Mouse (Mus musculus): ENCODE measurements at regions not wholly inside any gene's neighbourhood (a gene's known extent, or its start where the extent isn't known, plus 50 kb on each side); places are given as distances from the start of the nearest gene placed in this dataset.

GRCm38 (mm10) chr6:33117877-33118276 lies 57.8 kb upstream of the Chchd3 start:
- Histone ChIP-seq H3K27me3 (replicated peaks; ENCODE audit: control insufficient read depth, insufficient read depth, low read length) (no peaks in the 10 kb centered on the region; the same call in 1 of the 2 replicates), H3K27ac (ENCODE audit: insufficient read depth, low read depth, low read length) (no peak overlapping the region), H3K4me3 (ENCODE audit: insufficient read depth, low read depth, low read length) (no peak overlapping the region), H3K4me1 (ENCODE audit: control insufficient read depth, insufficient read depth, low read length) (no peaks in the 10 kb centered on the region), H3K36me3 (ENCODE audit: control insufficient read depth, insufficient read depth, low read length) (no peaks in the 10 kb centered on the region)
- no peak for DNase-seq
- WGBS: 27% methylated on average over 1 of the region's 1 CpGs
- TF ChIP-seq POLR2A (IDR thresholded peaks at IDR 0.05; ENCODE audit: low read depth, low read length): no peak
- no peak; the same call in 1 of the 2 replicates for TF ChIP-seq CTCF (conservative IDR thresholded peaks at IDR 0.05; ENCODE audit: insufficient read depth, insufficient read length, low read depth, low read length)

GRCm38 (mm10) chr6:33120581-33120980 lies 60.5 kb upstream of the Chchd3 start:
- H3K4me3 ChIP-seq (ENCODE audit: insufficient read depth, low read depth, low read length): no peak overlapping the region
- DNase-seq: no peak
- no peaks in the 10 kb centered on the region for H3K4me1 ChIP-seq (ENCODE audit: control insufficient read depth, insufficient read depth, low read length)
- H3K27me3 ChIP-seq (replicated peaks; ENCODE audit: control insufficient read depth, insufficient read depth, low read length): no peaks in the 10 kb centered on the region; the same call in 1 of the 2 replicates
- no peaks in the 10 kb centered on the region for H3K36me3 ChIP-seq (ENCODE audit: control insufficient read depth, insufficient read depth, low read length)
- no peak overlapping the region for H3K27ac ChIP-seq (ENCODE audit: insufficient read depth, low read depth, low read length)
- TF ChIP-seq POLR2A (IDR thresholded peaks at IDR 0.05; ENCODE audit: low read depth, low read length) (no peak), CTCF (conservative IDR thresholded peaks at IDR 0.05; ENCODE audit: insufficient read depth, insufficient read length, low read depth, low read length) (no peak)

- 6% methylated on average over 8 of the region's 8 CpGs for WGBS
- peak; percentile 80 for DNase-seq
- Histone ChIP-seq H3K27me3 (replicated peaks; ENCODE audit: control insufficient read depth, insufficient read depth, low read length) (no peaks in the 10 kb centered on the region), H3K4me3 (ENCODE audit: insufficient read depth, low read depth, low read length) (no peak overlapping the region), H3K27ac (ENCODE audit: insufficient read depth, low read depth, low read length) (no peak overlapping the region), H3K36me3 (ENCODE audit: control insufficient read depth, insufficient read depth, low read length) (no peaks in the 10 kb centered on the region), H3K4me1 (ENCODE audit: control insufficient read depth, insufficient read depth, low read length) (no peaks in the 10 kb centered on the region)
- TF ChIP-seq CTCF (conservative IDR thresholded peaks at IDR 0.05; ENCODE audit: insufficient read depth, insufficient read length, low read depth, low read length) (peak; percentile 82), POLR2A (IDR thresholded peaks at IDR 0.05; ENCODE audit: low read depth, low read length) (no peak)
Observed at GRCm38 (mm10) chr6:33126574-33126973, 66.5 kb upstream of the Chchd3 start.

- Histone ChIP-seq H3K36me3 (ENCODE audit: control insufficient read depth, insufficient read depth, low read length) (no peaks in the 10 kb centered on the region), H3K27me3 (replicated peaks; ENCODE audit: control insufficient read depth, insufficient read depth, low read length) (no peaks in the 10 kb centered on the region), H3K4me1 (ENCODE audit: control insufficient read depth, insufficient read depth, low read length) (no peaks in the 10 kb centered on the region), H3K27ac (ENCODE audit: insufficient read depth, low read depth, low read length) (no peak overlapping the region), H3K4me3 (ENCODE audit: insufficient read depth, low read depth, low read length) (no peak overlapping the region)
- 81% methylated on average over 7 of the region's 7 CpGs for WGBS
- DNase-seq: no peak
- TF ChIP-seq POLR2A (IDR thresholded peaks at IDR 0.05; ENCODE audit: low read depth, low read length): no peak
- no peak for TF ChIP-seq CTCF (conservative IDR thresholded peaks at IDR 0.05; ENCODE audit: insufficient read depth, insufficient read length, low read depth, low read length)
Observed at GRCm38 (mm10) chr6:33136906-33137305, 76.8 kb upstream of the Chchd3 start.

- no peak overlapping the region for H3K4me3 ChIP-seq (ENCODE audit: insufficient read depth, low read depth, low read length)
- TF ChIP-seq CTCF (conservative IDR thresholded peaks at IDR 0.05; ENCODE audit: insufficient read depth, insufficient read length, low read depth, low read length) (no peak), POLR2A (IDR thresholded peaks at IDR 0.05; ENCODE audit: low read depth, low read length) (no peak)
- H3K27me3 ChIP-seq (replicated peaks; ENCODE audit: control insufficient read depth, insufficient read depth, low read length): no peaks in the 10 kb centered on the region
- WGBS: 43% methylated on average over 8 of the region's 8 CpGs
- H3K27ac ChIP-seq (ENCODE audit: insufficient read depth, low read depth, low read length): no peak overlapping the region
- DNase-seq: no peak
- H3K36me3 ChIP-seq (ENCODE audit: control insufficient read depth, insufficient read depth, low read length): no peaks in the 10 kb centered on the region
- H3K4me1 ChIP-seq (ENCODE audit: control insufficient read depth, insufficient read depth, low read length): no peaks in the 10 kb centered on the region
Observed at GRCm38 (mm10) chr6:33137823-33138222, 77.8 kb upstream of the Chchd3 start.

GRCm38 (mm10) chr6:33166479-33166878 lies 82.4 kb upstream of the Exoc4 start:
- H3K4me1 ChIP-seq (ENCODE audit: control insufficient read depth, insufficient read depth, low read length): no peaks in the 10 kb centered on the region
- 85% methylated on average over 11 of the region's 11 CpGs for WGBS
- no peak overlapping the region for H3K4me3 ChIP-seq (ENCODE audit: insufficient read depth, low read depth, low read length)
- no peak for TF ChIP-seq POLR2A (IDR thresholded peaks at IDR 0.05; ENCODE audit: low read depth, low read length)
- no peak for TF ChIP-seq CTCF (conservative IDR thresholded peaks at IDR 0.05; ENCODE audit: insufficient read depth, insufficient read length, low read depth, low read length)
- no peaks in the 10 kb centered on the region for H3K27me3 ChIP-seq (replicated peaks; ENCODE audit: control insufficient read depth, insufficient read depth, low read length)
- H3K36me3 ChIP-seq (ENCODE audit: control insufficient read depth, insufficient read depth, low read length): no peaks in the 10 kb centered on the region
- no peak for DNase-seq
- no peak overlapping the region for H3K27ac ChIP-seq (ENCODE audit: insufficient read depth, low read depth, low read length)

GRCm38 (mm10) chr6:33173606-33174005 lies 75.3 kb upstream of the Exoc4 start:
- Histone ChIP-seq H3K27ac (ENCODE audit: insufficient read depth, low read depth, low read length) (no peak overlapping the region), H3K36me3 (ENCODE audit: control insufficient read depth, insufficient read depth, low read length) (no peaks in the 10 kb centered on the region), H3K27me3 (replicated peaks; ENCODE audit: control insufficient read depth, insufficient read depth, low read length) (0 out of 2 replicates have a peak, but pooled peaks cover 2% of the 10 kb centered on the region), H3K4me3 (ENCODE audit: insufficient read depth, low read depth, low read length) (no peak overlapping the region), H3K4me1 (ENCODE audit: control insufficient read depth, insufficient read depth, low read length) (no peaks in the 10 kb centered on the region)
- 25% methylated on average over 12 of the region's 12 CpGs for WGBS
- TF ChIP-seq POLR2A (IDR thresholded peaks at IDR 0.05; ENCODE audit: low read depth, low read length) (no peak), CTCF (conservative IDR thresholded peaks at IDR 0.05; ENCODE audit: insufficient read depth, insufficient read length, low read depth, low read length) (no peak)
- no peak for DNase-seq
